Mouse (Mus musculus) neutrophil, adult 5-6 weeks (primary cell): ENCODE measurements at regions not wholly inside any gene's neighbourhood (a gene's known extent, or its start where the extent isn't known, plus 50 kb on each side); places are given as distances from the start of the nearest gene placed in this dataset.

Experiments used
- ATAC-seq: fragments of 151-379, 151-347 bp; 2 replicates; pipeline ENCODE4 v1.8.0; 2017; ENCODE audit warnings: mild to moderate bottlenecking, moderate TSS enrichment; ENCODE audit not compliant: insufficient number of reproducible peaks, poor library complexity, low FRiP score, severe bottlenecking; ENCODE audit errors: extremely low read depth

DNA sequence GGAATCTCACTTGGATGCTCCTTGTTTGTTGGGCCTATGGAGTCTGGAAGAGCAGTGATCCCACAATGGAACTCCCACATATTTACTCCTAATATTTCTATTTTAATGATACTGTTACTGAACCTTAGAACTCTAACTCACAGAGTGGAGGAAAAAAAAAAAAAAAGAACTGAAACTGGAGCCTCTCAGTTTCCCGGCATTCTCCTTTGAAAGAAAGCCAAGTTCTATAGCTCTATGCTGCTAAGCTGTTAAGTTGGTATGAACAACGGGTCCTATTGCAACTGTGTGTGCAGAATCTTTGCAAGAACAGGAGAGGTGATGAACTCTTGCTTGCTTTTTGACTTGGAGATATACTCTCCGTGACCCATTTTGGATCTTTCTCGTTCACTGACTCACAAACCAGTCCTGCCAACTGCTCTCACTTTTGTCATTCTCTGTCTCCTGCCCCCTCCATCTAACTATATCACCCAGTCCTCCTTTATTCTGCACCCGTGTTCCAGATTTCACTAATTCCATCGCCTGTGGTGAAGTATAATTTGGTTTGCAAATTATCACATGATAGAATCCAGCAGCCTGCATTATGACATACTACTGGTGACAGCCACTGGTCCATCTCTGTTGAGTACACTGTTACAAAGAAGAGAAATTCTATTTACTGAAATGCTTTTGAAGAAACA is 92.6 kb upstream of the Ctsc start:
- 0 out of 2 replicates have a peak, but pooled peaks have one; percentile 19 for ATAC-seq

DNA sequence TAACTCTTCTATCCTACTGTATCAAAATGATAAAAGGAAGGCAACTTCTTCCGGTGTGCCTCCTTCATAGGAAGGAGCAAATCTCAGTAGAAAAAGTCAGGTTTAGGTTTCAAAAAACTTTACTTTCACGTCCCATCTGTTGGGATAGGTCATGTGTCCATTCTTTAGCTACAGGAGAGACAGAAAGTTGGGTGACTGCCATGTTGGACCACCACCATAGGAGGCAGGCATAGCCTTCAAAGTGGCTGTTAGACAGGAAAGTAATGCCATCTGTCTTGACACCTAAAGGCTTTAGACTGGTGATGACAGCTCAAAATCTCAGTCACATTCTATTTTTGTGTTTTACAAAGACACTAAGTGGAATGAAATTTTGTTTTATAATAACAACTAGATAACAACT is 90.3 kb upstream of the Ctsc start:
- no peak for ATAC-seq

- ATAC-seq = peak; percentile 79
Observed at GRCm38 (mm10) chr7:88192771-88193170, 85.1 kb upstream of the Ctsc start.

DNA sequence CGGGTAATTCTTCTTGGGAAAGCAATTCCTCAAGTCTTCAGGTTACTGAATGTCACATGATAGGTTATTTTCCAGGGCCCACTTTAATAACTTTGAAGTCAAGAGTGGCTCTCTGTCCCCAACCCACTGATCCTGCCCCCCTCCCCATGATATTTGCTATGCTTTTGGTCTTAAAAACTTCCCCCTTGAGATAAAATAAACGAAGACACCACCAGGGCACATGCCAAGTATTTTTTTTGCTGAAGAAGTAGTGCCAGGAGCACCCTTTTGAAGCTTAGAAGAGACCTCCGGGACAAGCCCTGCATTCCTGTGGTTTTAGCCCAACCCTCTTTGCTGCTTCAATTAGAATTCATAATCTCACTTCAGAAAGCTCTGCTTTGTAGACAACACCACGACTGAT is 78.8 kb upstream of the Ctsc start:
- ATAC-seq = no peak

DNA sequence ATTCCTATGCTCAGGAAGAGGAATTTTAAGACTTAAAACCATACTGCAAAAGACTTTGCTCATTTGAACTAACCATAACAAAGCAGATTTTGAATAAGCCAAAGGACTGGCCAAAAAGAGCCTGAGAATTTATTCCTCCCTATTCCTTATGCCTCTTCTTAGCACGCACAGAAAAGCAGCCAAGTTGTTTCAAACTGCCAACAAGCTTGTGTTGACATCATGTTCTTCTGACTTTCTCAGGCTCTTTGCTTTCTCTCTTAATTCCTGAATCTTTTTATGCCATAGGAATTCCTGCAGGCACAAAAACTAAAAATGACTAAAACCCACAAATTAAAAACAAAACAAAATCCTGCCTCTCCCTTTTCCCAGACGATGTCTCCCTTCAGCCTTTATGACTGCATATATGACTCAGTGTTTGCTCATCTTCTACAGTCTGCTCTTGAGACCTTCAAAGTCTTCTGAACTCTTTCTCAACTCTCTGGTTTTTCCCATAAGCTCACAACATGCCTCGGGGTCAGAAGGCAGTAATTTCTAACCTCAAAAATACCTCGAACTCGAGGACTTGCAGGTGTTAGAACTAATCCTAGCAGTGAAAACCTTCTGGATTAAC is 77.9 kb upstream of the Ctsc start:
- ATAC-seq = no peak

- peak; percentile 85 for ATAC-seq
Observed at GRCm38 (mm10) chr7:88201658-88202364, 76.1 kb upstream of the Ctsc start.

GRCm38 (mm10) chr7:88206223-88206827 is 71.6 kb upstream of the Ctsc start:
- ATAC-seq = peak; percentile 59

DNA sequence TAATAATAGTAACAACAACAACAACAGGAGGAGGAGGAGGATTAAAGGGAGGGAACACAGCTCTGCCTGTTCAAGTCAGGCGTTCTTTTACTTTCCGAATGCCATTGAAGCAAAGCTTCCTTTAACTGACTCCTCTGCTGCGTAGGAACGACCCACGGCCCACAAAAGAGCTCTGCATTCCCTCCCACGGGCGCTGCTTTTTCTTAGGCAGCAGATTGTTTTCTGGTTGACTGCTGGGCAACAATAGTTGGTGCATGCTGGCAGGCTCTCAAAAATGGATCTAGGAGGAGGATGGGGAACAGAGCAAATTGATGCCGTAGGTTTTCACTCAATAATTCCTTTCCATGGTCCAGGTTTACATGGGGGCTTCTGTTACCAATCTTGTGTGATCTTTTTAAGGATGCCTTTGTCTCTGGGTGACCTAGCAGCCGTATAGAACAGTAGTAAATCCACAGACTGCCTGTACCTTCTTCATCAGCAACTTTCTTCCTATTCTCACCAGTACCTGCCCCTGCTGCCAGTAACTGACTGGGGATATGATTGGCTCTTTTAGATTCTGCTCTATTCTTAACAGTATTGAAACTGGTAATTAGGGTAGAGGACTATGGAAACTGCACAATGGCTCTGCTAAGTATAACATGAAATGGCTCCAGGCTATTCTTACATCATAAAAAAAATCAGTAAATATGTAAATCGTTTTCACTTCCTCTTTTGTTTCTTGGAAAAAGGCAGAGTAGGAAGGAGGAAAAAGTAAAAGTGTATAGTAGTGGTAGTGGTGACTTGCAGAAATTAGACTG is 70.8 kb upstream of the Ctsc start:
- peak; percentile 41 for ATAC-seq

GRCm38 (mm10) chr7:88214713-88215198 is 63.1 kb upstream of the Ctsc start:
- no peak for ATAC-seq

- ATAC-seq = peak; percentile 55; the same call in 1 of the 2 replicates
Observed at GRCm38 (mm10) chr7:88215425-88215824, 62.5 kb upstream of the Ctsc start.

GRCm38 (mm10) chr7:88222141-88222540 is 55.7 kb upstream of the Ctsc start:
- no peak for ATAC-seq

- peak; percentile 73 for ATAC-seq
Observed at GRCm38 (mm10) chr7:88225800-88226199, 52.1 kb upstream of the Ctsc start.
